18 mouse cellular contexts compared by ENCODE assay signal in the genomic region with DNA sequence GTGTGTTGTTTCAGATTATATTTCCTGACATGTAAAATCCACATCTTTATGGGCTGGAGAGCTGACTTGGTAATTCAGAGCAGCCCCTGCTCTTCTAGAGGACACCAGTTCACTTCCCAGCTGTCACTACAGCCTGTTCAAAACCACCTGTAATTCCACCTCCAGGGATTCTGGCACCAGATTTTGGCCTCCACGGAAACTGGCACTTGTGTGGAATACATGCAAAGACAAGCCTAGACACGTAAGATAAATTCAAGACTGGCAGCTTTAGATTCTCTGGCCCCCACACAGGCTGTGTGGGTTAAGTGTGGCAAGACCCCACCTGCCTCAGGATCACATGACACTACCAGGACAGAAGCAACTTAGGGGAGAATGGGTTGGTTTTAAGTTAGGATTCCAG. TPM values are rescaled to one million over a fixed set of nuclear protein-coding genes. Genes with fewer than 3 reads are reported as not detected.
DNase-seq lines count a peak whose midpoint lies in the region.
"Had no signal": no experiment of that assay in that cellular context is flagged by ENCODE, and none has a peak within 500 bp of the region (broad histone marks: within the 10 kb centered on the region; RNA-seq: fewer than 3 reads in every experiment).

No protein-coding gene starts in this region.

- DNase-seq in cerebellum, postnatal 10 days, result peak; percentile 65 to 69
- DNase-seq in cerebellum, adult 11-12 months, result no peak
- peak; percentile 60 for DNase-seq in heart, adult 11 months
- DNase-seq in heart, postnatal 25 days (ENCODE audit: low spot score), result no peak
- peak; percentile 2 for DNase-seq in fat pad, adult 2 months (ENCODE audit: extremely low read depth, low read depth, low spot score)
- DNase-seq: adrenal gland, adult 2 months; adrenal gland, postnatal 10 days; adrenal gland, postnatal 25 days; B cell, adult 2 months; cerebellum, adult 11 months; cerebellum, adult 2 months; cerebellum, adult 9-10 months; cerebellum, postnatal 36 days; embryo, embryonic 11 days; forebrain, postnatal 0 days had no signal

- intact Hi-C loops in heart, postnatal 25 days (cut with DNase I), result no loop called here

RNA-seq across cellular contexts. Expression of gene Otx2, which starts 42.1 kb away (rescaled TPM):
- total RNA-seq in heart, postnatal 25 days (2021), result not detected
- total RNA-seq: adrenal gland, adult 2 months; adrenal gland, postnatal 10 days; adrenal gland, postnatal 25 days; adrenal gland, postnatal 4 days; CH12.LX; common myeloid progenitor, adult 5-6 weeks had no signal

Comparison
In these comparisons a context has a peak if more than half of its experiments do, and no peak if none do; other contexts are left out.
1. DNase-seq: peak in cerebellum, postnatal 10 days (2 of 2), heart, adult 11 months (single experiment) and fat pad, adult 2 months (single experiment); none in cerebellum, adult 11-12 months (single experiment) and heart, postnatal 25 days (single experiment).